Mouse (Mus musculus) forebrain, embryonic 16.5 days (tissue): ENCODE measurements at regions not wholly inside any gene's neighbourhood (a gene's known extent, or its start where the extent isn't known, plus 50 kb on each side); places are given as distances from the start of the nearest gene placed in this dataset.

Source experiments
- ATAC-seq: fragments of 200-750 bp; cut with Nextera tagmentation; 2 replicates; pipeline ENCODE4 v1.8.0; 2017; ENCODE audit warnings: mild to moderate bottlenecking, moderate library complexity
- H3K27ac ChIP-seq: fragments of 300-500 bp; sonication (generic); 2 replicates; pipeline ENCODE4 v1.5.1; 2014; ENCODE audit warnings: low read length, control low read depth
- H3K27me3 ChIP-seq: fragments of 300-500 bp; sonication (generic); replicated peaks from 2 replicates; pipeline ENCODE4 v1.6.1; 2014; ENCODE audit warnings: low read length; ENCODE audit not compliant: control insufficient read depth, insufficient read depth
- H3K36me3 ChIP-seq: fragments of 300-500 bp; sonication (generic); 2 replicates; pipeline ENCODE4 v1.6.1; 2014; ENCODE audit not compliant: control insufficient read depth, insufficient read depth
- H3K4me1 ChIP-seq: fragments of 300-500 bp; sonication (generic); replicated peaks from 2 replicates; pipeline ENCODE4 v1.6.1; 2014; ENCODE audit warnings: low read length; ENCODE audit not compliant: control insufficient read depth, insufficient read depth
- H3K4me2 ChIP-seq: fragments of 300-500 bp; sonication (generic); 2 replicates; pipeline ENCODE4 v1.6.1; 2014; ENCODE audit warnings: mild to moderate bottlenecking, low read length, control low read depth
- H3K4me3 ChIP-seq: fragments of 300-500 bp; sonication (generic); replicated peaks from 2 replicates; pipeline ENCODE4 v1.5.1; 2014; ENCODE audit warnings: mild to moderate bottlenecking, low read length, control low read depth
- H3K9ac ChIP-seq: fragments of 300-500 bp; sonication (generic); replicated peaks from 2 replicates; pipeline ENCODE4 v1.6.1; 2014; ENCODE audit warnings: low read depth, low read length, control low read depth
- H3K9me3 ChIP-seq: fragments of 300-500 bp; sonication (generic); 2 replicates; pipeline ENCODE4 v1.6.1; 2016; ENCODE audit warnings: low read length; ENCODE audit not compliant: control insufficient read depth
- WGBS: fragments of 180-500 bp; shearing (Covaris S2); extraction: QIAGEN DNeasy Blood & Tissue Kit; methylation state at CpG from one replicate; pipeline ENCODE4 v1.1.7; 2014; 5-methylcytosine and 5-hydroxymethylcytosine counted together

- no peak overlapping the region for H3K4me2 ChIP-seq
- no peak overlapping the region for H3K27ac ChIP-seq
- H3K9ac ChIP-seq = no peak overlapping the region
- no peaks in the 10 kb centered on the region for H3K27me3 ChIP-seq
- 79% methylated on average over 10 of the region's 10 CpGs for WGBS
- no peak for ATAC-seq
- H3K36me3 ChIP-seq = no peaks in the 10 kb centered on the region
- no peaks in the 10 kb centered on the region for H3K9me3 ChIP-seq
- H3K4me3 ChIP-seq = no peak overlapping the region
- H3K4me1 ChIP-seq = no peaks in the 10 kb centered on the region
These were observed 883.9 kb upstream of the Car8 start for GRCm38 (mm10) chr4:9122639-9123286.

GRCm38 (mm10) chr4:9116955-9117647, 878.3 kb upstream of the Car8 start:
- no peaks in the 10 kb centered on the region for H3K36me3 ChIP-seq
- no peaks in the 10 kb centered on the region for H3K4me1 ChIP-seq
- no peak for ATAC-seq
- H3K4me2 ChIP-seq = no peak overlapping the region
- H3K27me3 ChIP-seq = no peaks in the 10 kb centered on the region
- WGBS = 38% methylated on average over 4 of the region's 4 CpGs
- no peak overlapping the region for H3K9ac ChIP-seq
- no peak overlapping the region for H3K27ac ChIP-seq
- H3K9me3 ChIP-seq = no peaks in the 10 kb centered on the region
- H3K4me3 ChIP-seq = no peak overlapping the region

DNA sequence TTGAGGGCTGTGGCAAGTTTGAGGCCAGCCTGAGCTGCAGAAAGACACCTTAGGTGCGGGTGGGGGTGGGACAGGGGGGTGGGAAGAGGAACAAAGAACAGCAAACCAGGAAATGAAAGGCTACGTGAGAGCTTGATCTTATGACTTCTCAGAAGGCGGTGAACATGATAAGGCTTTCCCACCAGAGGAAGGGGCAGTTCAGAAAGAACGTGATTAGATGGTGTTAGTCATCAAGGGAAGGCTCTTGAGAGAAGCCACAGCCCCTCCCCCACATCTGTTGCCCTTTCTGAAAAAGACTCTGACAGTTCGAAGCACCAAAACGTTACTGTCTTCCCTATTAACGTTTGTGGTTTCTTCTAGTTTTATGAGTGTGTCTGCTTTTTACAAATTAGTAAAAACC, 877.0 kb upstream of the Car8 start:
- H3K36me3 ChIP-seq = no peaks in the 10 kb centered on the region
- 33% methylated on average over 7 of the region's 7 CpGs for WGBS
- H3K9ac ChIP-seq = no peak overlapping the region
- ATAC-seq = no peak
- H3K4me1 ChIP-seq = no peaks in the 10 kb centered on the region
- H3K9me3 ChIP-seq = no peaks in the 10 kb centered on the region
- H3K4me2 ChIP-seq = no peak overlapping the region
- no peaks in the 10 kb centered on the region for H3K27me3 ChIP-seq
- no peak overlapping the region for H3K4me3 ChIP-seq
- H3K27ac ChIP-seq = no peak overlapping the region

DNA sequence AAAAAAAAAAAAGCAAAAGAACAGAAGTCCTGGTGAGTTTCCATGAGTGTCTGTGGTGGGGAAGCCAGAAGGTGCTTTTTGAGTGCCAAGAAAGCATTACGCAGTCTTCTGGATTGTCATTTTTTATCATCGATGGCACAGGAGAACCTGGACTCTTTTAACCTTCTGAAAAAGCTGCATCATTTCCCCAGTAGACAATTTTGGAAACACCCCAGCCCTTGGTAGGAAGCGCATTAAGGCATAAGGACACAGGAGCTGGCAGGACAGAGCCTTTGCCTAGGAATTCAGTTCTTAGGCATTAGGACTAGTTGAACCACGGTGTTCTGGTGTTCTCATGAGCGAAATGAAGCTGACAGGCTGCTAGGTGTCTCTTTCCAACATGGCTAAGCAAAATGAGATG, 875.1 kb upstream of the Car8 start:
- WGBS = 72% methylated on average over 5 of the region's 5 CpGs

GRCm38 (mm10) chr4:9110355-9110754, 871.5 kb upstream of the Car8 start:
- ATAC-seq = no peak
- no peaks in the 10 kb centered on the region for H3K4me1 ChIP-seq
- H3K9me3 ChIP-seq = no peaks in the 10 kb centered on the region
- no peak overlapping the region for H3K4me2 ChIP-seq
- H3K27ac ChIP-seq = no peak overlapping the region
- 82% methylated on average over 7 of the region's 7 CpGs for WGBS
- H3K4me3 ChIP-seq = no peak overlapping the region
- H3K27me3 ChIP-seq = no peaks in the 10 kb centered on the region
- H3K36me3 ChIP-seq = no peaks in the 10 kb centered on the region
- H3K9ac ChIP-seq = no peak overlapping the region

More for the DNA sequence above, 875.1 kb upstream of the Car8 start:
- Histone ChIP-seq H3K27ac (no peak overlapping the region), H3K4me1 (no peaks in the 10 kb centered on the region), H3K9me3 (no peaks in the 10 kb centered on the region), H3K36me3 (no peaks in the 10 kb centered on the region), H3K4me2 (no peak overlapping the region), H3K27me3 (no peaks in the 10 kb centered on the region), H3K9ac (no peak overlapping the region), H3K4me3 (no peak overlapping the region)
- no peak for ATAC-seq

DNA sequence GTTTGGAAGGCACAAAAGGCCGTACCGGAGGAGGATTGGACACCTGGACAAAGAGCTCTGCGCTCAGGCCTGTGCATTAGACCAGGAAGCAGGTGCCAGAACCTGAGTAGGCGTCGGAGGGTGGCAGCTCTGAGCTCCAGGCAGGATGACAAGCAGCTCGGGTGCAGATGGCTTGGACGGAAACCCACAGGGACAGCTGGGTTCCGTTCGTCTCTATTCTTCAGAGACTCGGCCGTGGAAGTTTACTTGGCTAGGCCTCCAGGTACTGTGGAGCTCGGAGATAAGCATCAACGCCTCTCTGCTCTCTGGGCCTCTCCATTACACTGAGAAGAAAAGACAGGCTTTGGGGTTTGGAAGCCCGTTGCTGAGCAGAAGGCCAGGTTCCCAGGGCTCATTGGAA, 868.5 kb upstream of the Car8 start:
- no peak overlapping the region for H3K4me3 ChIP-seq
- 68% methylated on average over 14 of the region's 14 CpGs for WGBS
- H3K27ac ChIP-seq = no peak overlapping the region
- no peaks in the 10 kb centered on the region for H3K4me1 ChIP-seq
- H3K27me3 ChIP-seq = no peaks in the 10 kb centered on the region
- peaks cover 3% of the 10 kb centered on the region; the same call in 1 of the 2 replicates for H3K9me3 ChIP-seq
- H3K9ac ChIP-seq = no peak overlapping the region
- no peak overlapping the region for H3K4me2 ChIP-seq
- H3K36me3 ChIP-seq = no peaks in the 10 kb centered on the region
- peak; percentile 72 for ATAC-seq

DNA sequence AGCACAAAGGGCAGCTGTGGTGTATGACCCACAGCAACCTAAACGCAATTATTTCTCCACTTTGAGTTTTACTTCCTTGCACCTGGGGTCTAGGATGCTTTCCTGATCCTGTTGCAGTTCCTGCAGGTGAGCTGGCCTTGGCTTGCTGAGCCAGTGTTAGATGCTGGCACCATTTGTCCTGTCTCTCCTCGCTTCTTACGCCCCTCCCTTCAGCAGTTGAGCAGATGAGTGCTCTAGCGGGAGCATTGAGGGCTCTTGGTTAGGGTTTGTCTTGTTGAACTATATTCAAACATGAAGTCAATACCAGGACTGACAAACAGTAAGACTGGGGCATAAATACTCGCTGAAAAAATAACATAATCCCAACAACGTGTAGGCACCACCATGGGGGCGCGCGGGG, 867.9 kb upstream of the Car8 start:
- no peak for ATAC-seq
- H3K27ac ChIP-seq = no peak overlapping the region
- H3K36me3 ChIP-seq = no peaks in the 10 kb centered on the region
- H3K4me1 ChIP-seq = no peaks in the 10 kb centered on the region
- H3K9me3 ChIP-seq = peaks cover 3% of the 10 kb centered on the region; the same call in 1 of the 2 replicates
- no peak overlapping the region for H3K4me3 ChIP-seq
- 89% methylated on average over 9 of the region's 9 CpGs for WGBS
- H3K27me3 ChIP-seq = no peaks in the 10 kb centered on the region
- no peak overlapping the region for H3K9ac ChIP-seq
- no peak overlapping the region for H3K4me2 ChIP-seq

- 50% methylated on average over 6 of the region's 6 CpGs for WGBS
- no peaks in the 10 kb centered on the region for H3K4me1 ChIP-seq
- H3K36me3 ChIP-seq = no peaks in the 10 kb centered on the region
- no peak overlapping the region for H3K27ac ChIP-seq
- peaks cover 3% of the 10 kb centered on the region; the same call in 1 of the 2 replicates for H3K9me3 ChIP-seq
- no peak overlapping the region for H3K9ac ChIP-seq
- no peak for ATAC-seq
- H3K4me2 ChIP-seq = no peak overlapping the region
- H3K27me3 ChIP-seq = no peaks in the 10 kb centered on the region
- no peak overlapping the region for H3K4me3 ChIP-seq
These were observed 865.8 kb upstream of the Car8 start for GRCm38 (mm10) chr4:9104657-9105056.

DNA sequence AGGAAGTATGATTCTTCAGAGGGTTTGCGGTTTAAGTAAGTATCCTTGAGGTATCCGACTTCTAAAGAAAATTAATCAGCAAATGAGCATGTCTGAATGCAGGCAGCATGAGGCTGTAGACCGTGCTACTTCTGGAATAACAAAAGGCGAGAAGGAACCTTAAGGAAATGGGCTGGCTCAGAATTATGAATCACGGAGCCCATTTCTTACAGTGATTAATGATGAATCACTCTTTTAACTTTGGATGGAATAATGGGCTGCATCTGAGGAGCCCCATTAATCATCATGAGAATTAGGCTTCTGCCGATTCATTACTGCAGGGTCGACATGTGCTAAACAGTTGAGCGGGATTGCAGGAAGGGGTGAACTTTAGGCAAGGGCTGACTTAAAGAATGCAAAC, 865.1 kb upstream of the Car8 start:
- no peaks in the 10 kb centered on the region for H3K27me3 ChIP-seq
- H3K27ac ChIP-seq = no peak overlapping the region
- H3K4me3 ChIP-seq = no peak overlapping the region
- H3K9ac ChIP-seq = no peak overlapping the region
- H3K9me3 ChIP-seq = peaks cover 3% of the 10 kb centered on the region; the same call in 1 of the 2 replicates
- WGBS = 70% methylated on average over 8 of the region's 8 CpGs
- no peak overlapping the region for H3K4me2 ChIP-seq
- ATAC-seq = no peak
- H3K36me3 ChIP-seq = no peaks in the 10 kb centered on the region
- no peaks in the 10 kb centered on the region for H3K4me1 ChIP-seq
